Mouse (Mus musculus) CD8-positive naive resting alpha-beta T cell, adult 2 months (primary cell): ENCODE data around the gene Lypd9.
"Not testable (repeated sequence)": the region's sequence is repeated elsewhere in the genome, so short reads cannot be mapped to it uniquely, and the experiment has no call there.

Experiments
- DNase-seq, 2 experiments: peaks; one replicate each; pipeline ENCODE4 v3.0.0; 2022; ENCODE audit warnings: low read depth in 2 of 2, low spot score in 2 of 2

Gene Lypd9

GRCm38 (mm10) chr11:58452759-58453158, at the start of gene Lypd9:
Gene Lypd9, minus strand, starts transcription at chr11:58452923.
- DNase-seq, result no peak

- not testable (repeated sequence) for DNase-seq
These were observed 49.7 kb upstream of the Lypd9 start, which contains the start of gene Olfr331 for GRCm38 (mm10) chr11:58502472-58502871. Gene Olfr331, minus strand, starts transcription at chr11:58502572.

DNA sequence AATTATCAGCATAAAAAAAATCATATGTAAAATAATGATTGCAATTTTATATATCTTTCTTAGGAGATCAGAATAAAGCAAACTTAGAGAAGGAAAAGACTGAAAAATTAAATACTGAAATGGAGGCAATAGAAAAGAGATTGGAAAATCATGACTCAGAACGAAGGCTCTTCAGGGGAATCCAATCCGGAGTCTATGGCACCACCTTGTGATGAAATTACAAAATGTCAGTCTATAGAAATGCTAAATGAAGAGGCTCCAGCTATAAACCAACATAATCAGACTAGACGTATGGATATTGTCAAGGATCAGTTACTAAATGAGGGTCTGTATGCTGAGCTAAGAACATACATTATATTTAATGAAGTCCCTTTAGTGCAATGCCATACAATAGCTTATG, 46.6 kb upstream of the Lypd9 start:
- DNase-seq, result no peak

- no peak for DNase-seq
These were observed 46.0 kb upstream of the Lypd9 start for GRCm38 (mm10) chr11:58498761-58499160.

GRCm38 (mm10) chr11:58492455-58492854, 39.7 kb upstream of the Lypd9 start, which contains the start of gene Olfr332:
Gene Olfr332, minus strand, starts transcription at chr11:58492555.
- DNase-seq, result no peak

DNA sequence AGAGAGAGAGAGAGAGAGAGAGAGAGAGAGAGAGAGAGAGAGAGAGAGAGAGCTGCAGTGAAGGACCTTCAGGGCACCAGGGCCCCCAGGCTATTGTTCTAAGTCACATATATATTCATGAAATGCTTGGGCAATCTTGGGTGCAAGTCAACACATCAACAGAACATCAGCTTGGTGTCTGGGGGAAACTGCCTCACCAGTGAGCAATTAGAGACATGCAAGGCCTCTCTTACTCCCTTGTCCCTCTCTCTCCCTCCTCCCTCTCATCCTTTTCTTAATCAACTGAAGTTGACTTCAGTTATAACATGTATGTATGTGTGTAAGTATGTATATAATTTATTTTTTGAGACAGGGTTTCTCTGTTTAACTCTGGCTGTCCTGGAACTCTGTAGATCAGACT, 9.4 kb upstream of the Lypd9 start, which contains the start of gene Olfr30:
Gene Olfr30 (minus strand): TSS at position 101 of the 400 bp plus-strand sequence.
- DNase-seq, result no peak

- DNase-seq, result no peak
These were observed 869 bp upstream of the Lypd9 start for GRCm38 (mm10) chr11:58453592-58453991.

GRCm38 (mm10) chr11:58437866-58438265, 14.9 kb downstream of the Lypd9 start:
- DNase-seq, result no peak

DNA sequence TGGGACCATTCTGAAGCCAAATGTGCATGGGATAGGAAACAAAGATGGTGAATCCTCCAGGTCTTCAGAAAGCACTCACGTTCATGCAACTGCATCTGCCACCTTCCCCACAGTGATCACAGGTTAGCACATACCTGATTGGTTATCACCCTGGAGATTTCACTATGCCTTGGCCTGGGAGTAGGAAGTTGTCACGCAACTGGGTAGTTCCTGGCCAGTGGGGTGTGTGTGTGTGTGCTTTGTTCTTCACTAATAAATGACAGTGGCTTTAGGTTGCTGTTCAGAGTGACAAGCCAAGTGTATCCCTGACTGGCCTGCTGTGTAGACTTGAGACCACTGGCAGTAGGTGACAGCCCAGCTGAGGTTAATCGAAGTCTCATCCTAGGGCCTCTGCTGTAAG, 20.5 kb downstream of the Lypd9 start, which contains the start of gene Gm12253:
Gene Gm12253 (plus strand): TSS at position 301 of the 400 bp plus-strand sequence.
- DNase-seq, result no peak

DNA sequence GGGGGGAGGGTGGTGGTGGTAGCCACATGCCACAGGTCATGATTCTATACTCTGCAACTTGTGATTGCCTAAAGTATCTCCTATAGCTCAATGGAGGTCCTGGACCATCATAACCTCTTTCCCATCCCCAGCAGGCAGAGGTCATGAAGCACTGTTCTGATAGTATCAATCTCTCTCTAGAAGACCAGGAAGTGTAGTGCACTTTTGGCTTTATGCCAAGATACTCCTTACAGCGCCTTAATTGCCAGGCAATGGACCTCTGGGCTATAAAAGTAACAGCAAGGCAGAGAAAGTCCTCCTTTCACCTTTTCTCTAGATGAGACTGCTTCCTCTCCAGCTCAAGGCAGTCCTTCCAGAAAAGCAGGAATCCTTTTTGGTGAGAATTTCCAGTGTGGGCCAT, 31.9 kb downstream of the Lypd9 start, which contains the start of gene 1810065E05Rik:
Gene 1810065E05Rik (plus strand): TSS at position 297 of the 400 bp plus-strand sequence.
- DNase-seq, result no peak

- DNase-seq, result no peak
These were observed 34.4 kb downstream of the Lypd9 start for GRCm38 (mm10) chr11:58418336-58418735.

GRCm38 (mm10) chr11:58408066-58408465, 44.7 kb downstream of the Lypd9 start:
- DNase-seq, result no peak

DNA sequence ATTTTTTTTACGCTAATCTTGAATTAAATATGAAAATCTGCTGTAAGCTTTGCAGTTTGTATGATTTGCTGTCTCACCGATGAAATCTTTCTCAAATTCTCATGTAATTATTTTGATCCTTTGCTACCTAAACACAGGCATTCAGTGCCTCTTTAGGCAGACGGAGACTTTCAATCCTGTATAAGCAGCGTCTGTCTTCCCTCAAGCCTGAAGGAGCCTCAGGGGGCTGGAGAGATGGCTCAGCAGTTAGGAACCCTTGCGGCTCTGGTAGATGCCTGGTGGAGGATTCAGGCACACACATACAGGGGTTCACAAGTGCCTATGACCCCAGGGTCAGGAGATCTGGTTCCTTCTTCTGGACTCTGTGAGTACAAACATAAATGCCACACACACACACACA, 52.1 kb downstream of the Lypd9 start:
- no peak for DNase-seq

DNA sequence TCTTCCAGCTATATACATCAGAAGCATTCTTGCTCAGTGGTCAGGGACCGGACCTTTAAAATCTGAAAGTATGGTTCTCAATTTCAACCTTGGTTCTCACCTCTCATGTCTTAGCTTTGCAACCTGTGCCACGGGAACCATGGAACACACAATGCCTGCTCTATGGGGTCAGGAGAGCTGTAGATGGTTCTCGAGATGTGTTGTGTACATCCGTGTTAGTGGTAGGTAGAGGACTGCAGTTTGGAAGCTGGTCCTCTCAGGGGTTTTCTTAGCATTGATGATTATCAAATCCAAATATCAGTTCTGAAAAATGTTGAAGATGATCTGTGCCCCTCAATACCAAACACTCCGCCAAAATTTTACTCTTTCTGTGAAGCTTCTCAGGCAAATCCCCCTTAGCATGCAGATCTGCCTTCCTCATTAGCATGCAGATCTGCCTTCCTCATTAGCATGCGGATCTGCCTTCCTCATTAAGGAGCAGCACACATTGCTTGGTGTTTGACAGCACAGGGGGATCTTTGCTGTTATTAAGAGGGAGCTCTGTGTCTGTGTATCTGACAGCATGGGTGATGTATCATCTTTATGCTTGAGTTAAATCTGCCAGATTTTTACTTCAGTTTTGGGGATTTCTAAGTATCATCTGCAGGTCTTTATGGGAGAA, 52.6 kb downstream of the Lypd9 start:
- DNase-seq, result no peak
